Mouse (Mus musculus): ENCODE measurements around the gene Ccdc57.
A peak's percentile ranks its signal among the peaks of the same experiment; 100 is the strongest.
"Not testable (repeated sequence)": the region's sequence is repeated elsewhere in the genome, so short reads cannot be mapped to it uniquely, and the experiment has no call there.

The Ccdc57 gene

DNA sequence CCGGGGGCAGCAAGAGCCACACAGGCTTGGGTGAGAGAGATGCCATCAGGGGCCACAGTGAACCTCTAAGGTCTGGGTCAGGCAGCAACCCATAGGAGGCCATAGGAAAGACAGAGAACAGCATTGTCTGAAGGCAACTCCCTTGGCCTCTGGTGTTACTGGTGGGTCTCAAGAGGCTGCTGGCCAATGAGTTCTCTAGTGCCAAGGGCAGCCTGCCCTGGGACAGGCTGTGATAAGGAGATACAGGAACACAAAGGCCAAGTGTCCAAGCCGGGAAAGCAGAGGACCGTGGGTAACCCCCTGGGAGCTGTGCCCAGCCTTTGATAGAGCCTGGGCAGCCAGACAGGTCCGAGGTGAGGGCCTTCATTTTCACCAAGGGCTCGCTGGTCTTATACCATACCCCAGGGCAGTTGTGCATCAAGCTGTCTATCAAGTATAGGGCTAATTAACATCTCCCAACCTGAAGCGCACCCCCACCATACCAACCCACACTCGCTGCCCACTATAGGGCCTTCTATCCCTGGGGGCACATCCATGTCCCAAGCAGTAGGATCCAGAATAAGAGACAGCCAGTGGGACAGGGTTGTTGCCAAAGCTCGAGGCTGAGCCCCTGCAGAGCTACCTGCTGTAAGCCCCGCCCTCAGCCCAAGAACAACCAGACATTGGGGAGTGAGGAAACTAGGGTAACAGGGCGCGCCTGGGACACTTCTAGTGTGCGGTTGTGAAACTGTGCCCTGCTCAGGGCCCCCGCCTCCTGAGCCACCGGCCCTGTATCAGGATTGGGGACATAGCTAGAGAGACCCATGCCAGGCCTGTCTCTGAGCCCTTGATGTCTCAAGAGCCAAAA lies 111.4 kb downstream of the Ccdc57 start:
- DNase-seq (ENCODE audit: low spot score) = no peak

DNA sequence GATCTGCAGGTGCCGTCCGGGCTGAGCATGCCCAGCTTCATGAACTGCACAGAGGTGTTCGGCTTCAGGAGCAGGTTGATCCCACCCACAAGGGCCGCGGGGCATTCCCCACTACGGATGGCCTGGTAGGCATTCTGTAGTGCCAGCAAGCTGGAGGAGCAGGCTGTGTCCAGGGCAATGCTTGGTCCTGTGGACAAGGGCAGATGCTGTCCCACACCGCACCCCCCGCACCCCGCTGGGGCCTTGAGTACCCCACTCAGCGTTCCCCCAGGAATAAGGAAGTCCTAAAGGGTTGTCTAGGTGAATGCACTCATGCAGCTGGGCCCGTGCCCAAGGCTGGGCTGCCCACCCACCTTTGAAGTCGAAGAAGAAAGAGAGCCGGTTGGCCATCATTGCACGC lies 112.1 kb downstream of the Ccdc57 start:
- DNase-seq (ENCODE audit: low spot score) = no peak

DNA sequence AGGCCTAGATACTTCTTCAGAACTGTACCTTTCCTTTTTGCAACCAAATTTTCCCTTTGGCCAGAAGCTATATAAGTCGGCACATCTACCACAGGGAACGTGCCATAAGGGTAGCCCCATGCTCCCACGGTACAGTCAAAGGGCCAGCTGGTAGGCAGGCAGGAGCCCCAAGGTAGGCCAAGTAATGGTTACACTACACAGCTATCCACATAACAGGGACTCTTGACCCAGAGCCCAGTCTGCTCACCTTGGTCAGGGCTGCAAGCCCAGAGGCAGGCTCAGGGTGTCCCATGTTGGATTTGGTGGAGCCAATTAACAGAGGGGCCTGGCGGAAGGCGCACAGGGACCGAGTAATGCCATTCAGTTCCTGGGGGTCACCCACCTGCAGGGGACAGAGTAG lies 113.1 kb downstream of the Ccdc57 start:
- DNase-seq (ENCODE audit: low spot score) = no peak

- no peak for DNase-seq (ENCODE audit: low spot score)
Measured at GRCm38 (mm10) chr11:120818251-120818650, 114.4 kb downstream of the Ccdc57 start.

DNA sequence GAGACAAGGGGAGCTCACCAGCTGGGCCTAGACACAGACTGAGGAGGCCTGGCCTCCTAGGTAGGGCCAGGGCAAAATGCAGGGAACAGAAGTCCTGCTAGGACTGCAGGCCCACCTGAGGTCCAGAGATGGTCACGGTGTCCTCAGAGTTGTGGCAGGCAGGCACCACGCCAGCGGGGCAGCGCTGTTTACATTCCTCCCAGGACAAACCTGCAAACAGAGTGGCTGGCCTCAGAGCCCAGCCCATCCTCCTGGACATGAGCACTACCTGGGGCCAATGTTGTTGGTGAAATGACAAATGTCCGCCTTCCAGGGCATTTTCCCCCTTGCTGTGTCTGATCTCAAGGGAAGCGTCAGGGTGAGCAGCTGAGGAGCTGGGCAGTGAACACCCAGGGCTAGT lies 115.3 kb downstream of the Ccdc57 start:
- no peak for DNase-seq (ENCODE audit: low spot score)

DNA sequence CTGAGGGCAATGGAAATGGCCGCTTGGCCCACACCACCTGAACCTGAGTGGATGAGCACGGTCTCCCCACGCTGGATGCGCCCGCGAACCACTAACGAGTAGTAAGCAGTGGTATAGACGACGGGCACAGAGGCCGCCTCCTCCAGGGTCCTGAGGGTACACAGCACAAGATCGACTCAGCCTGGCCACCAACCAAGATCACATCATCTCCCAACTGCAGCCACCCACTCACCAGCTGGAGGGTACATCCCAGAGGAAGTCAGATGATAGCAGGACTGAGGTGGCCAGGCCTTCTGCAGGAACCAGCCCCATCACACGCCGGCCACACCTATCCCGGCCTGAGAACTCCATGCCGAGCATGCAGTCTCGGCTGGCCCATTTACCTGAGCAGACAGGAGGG lies 120.6 kb downstream of the Ccdc57 start:
- no peak for DNase-seq (ENCODE audit: low spot score)

DNA sequence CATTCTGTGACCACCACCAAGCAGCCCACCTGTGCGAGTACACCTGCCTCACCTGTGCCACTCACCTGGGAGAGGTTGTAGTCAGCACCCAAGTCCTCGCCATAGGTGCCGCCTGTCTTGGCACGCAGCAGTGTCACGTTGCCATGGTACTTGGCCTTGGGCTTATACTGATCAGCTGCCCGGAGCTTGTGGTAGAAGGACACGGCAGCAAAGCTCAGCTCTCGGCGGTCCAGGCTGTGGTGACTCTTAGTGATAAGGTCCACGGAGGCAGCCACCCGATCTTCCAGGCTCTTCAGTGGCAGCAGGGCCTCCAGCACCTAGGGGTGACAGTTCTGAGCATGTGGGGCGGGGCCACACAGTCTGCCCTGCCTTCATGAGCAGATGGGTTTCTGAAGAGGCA lies 124.7 kb downstream of the Ccdc57 start:
- DNase-seq (ENCODE audit: low spot score) = no peak

DNA sequence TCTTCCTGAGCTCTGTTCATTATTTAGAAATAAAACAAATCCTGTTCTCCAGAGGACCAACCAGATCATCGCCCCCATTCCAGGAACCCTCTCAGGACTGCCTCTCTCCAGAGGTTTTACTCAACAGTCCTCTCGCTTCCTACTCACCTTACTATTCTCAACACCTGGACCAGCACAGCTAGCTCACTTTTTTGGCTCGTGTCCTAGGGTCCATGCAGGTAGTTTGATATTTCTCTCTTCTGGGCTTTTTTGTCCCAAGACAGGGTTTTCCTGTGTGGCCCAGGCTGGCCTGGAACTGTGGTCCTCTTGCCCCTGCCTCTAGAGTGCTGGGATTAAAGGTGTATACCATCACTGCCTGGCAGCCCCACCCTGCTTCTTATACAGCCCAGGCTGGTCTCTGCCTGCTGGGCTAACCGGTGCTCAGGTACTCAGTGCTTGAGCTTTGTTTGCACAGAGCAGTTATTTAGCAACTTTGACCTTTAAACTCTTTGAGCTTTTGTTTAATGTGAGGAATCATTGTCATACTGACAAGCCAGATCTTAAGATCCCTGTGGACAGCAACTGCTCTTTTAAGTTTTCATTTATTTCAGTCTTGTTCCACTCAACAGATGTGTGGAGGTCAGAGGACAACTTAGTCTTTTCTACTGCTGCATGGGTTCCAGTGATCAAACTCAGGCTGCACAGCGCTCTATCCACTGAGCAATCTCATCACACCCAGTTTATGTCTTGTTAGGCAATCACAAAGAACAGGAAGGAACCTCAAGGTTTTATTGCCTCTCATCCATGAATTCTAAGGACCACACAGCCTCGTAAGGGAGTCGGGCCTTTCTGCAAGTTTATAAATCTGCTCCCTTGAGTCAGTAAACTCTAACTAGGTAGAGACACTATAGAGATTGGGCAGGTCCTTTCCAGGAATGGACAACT lies 127.0 kb downstream of the Ccdc57 start:
- no peak for DNase-seq (ENCODE audit: low spot score)

DNA sequence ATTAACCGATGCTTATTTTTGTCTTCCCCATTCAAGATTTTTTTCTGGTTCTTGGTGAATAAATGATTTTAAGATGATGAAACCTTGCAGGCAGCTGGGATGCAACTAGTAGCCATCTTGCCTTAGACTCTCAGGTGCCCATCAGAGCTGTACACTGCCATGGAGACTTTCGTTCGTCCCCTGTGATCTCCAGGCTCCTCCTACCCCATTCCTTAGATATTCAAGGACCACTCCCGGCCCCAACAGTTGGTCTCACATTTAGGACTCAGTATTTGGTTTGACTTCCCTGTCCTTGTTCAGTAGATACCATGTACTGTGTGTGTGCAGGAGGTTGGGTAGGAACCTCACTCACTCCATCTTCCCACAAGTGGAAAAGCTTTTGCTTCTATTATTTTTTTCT lies 127.9 kb downstream of the Ccdc57 start:
- no peak for DNase-seq (ENCODE audit: low spot score)

DNA sequence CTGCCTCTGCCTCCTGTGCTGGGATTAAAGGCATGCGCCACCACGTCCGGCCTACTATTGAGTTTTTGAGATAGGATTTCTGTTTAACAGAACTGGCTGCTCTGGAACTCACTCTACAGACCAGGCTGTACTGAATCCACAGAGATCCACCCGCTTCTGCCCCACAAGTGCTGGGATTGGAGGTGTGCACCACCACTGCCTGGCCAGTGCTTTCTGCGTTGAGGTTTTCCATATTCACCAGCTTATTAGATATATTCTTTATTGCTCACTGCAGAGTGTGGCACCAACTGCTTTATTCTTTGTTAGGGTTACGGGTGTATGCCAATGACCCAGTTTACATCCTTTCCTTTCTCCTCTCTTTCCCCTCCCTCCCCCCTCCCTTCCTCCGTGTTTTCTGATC lies 128.4 kb downstream of the Ccdc57 start:
- DNase-seq (ENCODE audit: low spot score) = no peak

DNA sequence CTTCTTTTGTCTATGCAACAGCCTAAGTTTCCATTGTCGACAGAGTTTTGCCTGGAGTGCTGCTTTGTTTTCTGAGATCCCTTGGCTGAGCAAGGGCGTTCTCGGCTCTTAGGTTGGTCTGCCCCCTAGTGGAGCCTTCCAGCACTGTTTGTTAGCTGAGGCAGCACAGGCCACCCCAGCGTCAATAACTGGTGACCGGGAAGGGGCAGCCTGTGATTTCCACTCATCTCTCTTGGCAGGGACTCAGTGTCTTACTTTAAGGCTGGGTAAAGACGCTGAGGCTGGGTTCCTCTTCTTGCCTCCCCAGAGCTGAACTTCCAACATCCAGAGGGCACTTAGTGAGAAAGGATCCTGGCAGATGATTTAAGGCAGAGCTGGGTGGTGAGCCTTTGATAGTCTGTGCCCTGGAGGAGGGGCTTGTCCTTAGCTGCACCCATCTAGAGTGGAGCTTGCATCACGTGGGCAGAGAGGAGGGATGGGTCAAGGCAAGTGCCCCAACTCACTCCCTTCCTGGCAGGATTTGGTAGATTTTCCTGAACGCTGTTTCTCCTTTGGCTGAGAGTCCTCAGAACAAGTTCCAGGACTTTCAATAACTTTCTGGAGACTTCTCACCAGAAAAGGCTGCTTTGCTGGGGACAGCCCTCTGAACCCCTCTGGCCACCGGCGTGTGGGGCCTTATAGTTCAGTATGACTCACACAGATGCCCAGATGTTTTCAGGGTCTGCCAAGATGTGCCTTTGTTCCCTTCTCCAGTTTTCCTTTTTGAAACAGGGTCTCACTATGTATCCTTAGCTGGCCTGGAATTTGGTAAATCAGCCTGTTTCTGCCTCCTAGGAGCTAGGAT lies 132.4 kb downstream of the Ccdc57 start:
- peak; percentile 76 for DNase-seq (ENCODE audit: low spot score)

GRCm38 (mm10) chr11:120799316-120799890 lies 133.3 kb downstream of the Ccdc57 start:
- DNase-seq (ENCODE audit: low spot score) = no peak

DNA sequence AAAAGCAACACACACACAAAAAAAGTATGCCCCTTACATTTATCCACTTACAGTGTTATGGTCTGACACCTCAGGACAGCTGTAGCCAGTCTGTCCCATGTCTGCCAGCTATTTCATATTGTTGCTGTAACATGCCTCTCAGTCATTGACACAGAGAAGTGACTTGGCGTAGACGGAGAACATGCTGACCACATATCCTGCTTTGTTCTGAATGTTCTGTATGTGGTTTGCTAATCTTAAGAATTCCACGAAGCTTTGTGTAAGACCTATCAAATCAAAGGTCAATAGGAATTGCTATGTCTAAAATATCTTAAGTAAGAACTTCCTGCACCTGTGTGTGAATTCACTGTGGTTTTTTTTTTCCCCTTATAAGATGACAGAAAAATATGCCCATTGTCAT lies 134.4 kb downstream of the Ccdc57 start:
- DNase-seq (ENCODE audit: low spot score) = no peak

DNA sequence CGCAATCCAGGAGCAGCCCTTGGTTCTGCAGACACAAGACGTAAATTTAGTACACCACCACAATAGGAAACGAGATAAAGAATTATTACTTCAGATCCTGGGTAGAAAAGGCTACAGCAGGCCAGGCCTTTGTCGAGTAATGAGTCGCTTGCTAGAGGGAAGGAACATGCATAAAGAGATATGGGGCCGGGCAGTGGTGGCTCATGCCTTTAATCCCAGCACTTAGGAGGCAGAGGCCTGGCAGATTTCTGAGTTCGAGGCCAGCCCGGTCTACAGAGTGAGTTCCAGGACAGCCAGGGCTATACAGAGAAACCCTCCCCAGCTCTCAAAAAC lies 136.1 kb downstream of the Ccdc57 start:
- no peak for DNase-seq (ENCODE audit: low spot score)

DNA sequence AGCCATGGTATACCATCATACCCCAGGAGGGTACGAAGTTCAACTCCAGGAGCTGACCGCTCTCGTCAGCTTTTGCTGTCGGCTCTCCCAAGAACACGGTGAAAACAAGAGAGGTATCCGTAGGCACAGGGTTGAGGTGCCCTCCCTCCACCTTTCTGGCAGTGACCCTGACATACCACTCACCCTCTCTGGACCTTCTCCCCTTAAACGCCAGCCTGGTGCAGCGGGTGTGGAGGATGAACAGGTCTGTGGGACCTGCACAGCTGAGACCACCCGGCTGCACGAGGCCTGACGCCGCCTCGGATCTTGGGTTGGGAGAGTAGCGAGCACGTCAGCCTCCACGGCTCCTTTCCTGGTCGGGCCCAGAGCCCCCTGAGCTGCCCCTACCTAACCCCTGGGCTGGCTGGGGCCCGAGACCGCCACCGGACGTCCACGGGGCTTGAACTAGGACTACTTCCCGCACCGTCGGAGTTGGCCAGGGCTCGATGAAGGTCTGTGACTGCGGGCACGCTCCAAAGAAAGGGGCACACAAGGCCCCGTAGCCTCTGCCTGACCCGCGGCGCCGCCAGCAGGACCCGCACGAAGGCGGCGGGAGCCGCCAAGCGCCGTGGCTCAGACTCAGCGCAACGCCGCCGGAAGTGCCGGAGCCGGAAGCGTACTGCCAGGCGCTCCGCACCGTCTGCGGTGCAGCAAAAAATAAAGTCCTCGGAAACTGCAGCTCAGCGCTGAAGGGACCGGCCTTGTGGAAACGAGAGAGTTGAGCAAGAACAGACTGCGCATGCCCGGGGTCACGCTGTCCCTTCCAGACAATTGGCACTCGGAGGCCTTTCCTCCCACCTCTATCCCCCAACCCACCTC lies 136.7 kb downstream of the Ccdc57 start, which contains the start of gene Dus1l:
Gene Dus1l, minus strand, starts transcription at position 648 of the 858 bp plus-strand sequence.
- DNase-seq (ENCODE audit: low spot score) = peak; percentile 94

- DNase-seq (ENCODE audit: low spot score) = no peak
Measured at GRCm38 (mm10) chr11:120792652-120793051, 140.0 kb downstream of the Ccdc57 start.

DNA sequence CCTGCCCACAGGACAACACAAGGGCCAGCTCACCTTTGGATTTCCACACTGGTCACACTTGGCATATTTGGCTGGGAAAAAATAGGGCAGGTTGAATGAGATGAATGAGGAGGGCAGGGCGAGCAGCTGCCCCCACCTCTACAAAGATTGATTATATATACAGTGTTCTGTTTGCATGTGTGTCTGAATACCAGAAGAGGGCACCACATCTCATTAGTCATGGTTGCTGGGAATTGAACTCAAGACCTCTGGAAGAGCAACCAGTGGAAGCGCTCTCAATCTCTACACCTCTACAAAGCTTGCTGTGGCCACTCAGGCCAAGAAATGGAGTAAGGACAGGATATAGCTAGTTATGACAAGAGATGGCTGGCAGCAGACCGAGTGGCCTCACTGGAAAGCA lies 142.9 kb downstream of the Ccdc57 start:
- DNase-seq (ENCODE audit: low spot score) = no peak

DNA sequence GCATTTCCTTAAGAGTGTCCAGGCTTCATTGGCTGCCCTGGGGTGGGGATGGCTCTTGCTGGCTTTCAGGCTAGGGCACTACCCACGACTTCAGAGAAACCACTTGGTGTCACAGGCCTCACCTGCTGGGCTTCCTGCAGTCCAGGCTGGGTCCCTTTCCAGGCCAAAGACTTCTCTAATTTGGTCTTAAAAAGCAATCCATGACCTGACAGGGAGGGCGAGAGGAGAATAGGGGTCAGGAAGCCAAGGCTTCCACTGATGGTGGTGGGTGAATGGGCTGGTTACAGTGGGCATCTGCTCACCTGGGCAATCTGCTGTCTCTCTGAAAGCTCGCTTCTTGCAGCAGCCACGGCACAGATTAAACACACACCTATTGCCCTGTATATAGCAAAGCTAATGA lies 143.3 kb downstream of the Ccdc57 start:
- DNase-seq (ENCODE audit: low spot score) = no peak

GRCm38 (mm10) chr11:120788460-120788859 lies 144.2 kb downstream of the Ccdc57 start:
- not testable (repeated sequence) for DNase-seq (ENCODE audit: low spot score)

- DNase-seq (ENCODE audit: low spot score) = no peak
Measured at GRCm38 (mm10) chr11:120785145-120785544, 147.5 kb downstream of the Ccdc57 start.
